Mouse (Mus musculus) thymus, adult 2 months (tissue): Measurements from ENCODE around the gene Bach2.

Experiments used
- CTCF ChIP-seq: fragments of 200-500 bp; IDR thresholded peaks from 2 replicates; pipeline ENCODE4 v1.5.1; 2012; ENCODE audit warnings: mild to moderate bottlenecking, control low read depth, low read length, moderate library complexity, borderline replicate concordance; ENCODE audit not compliant: control insufficient read depth, poor library complexity, insufficient read depth; ENCODE audit errors: extremely low read depth
- POLR2A ChIP-seq: fragments of 200-500 bp; IDR thresholded peaks from 2 replicates; pipeline ENCODE4 v1.6.1; 2012; ENCODE audit warnings: mild to moderate bottlenecking, low read length, control low read depth, moderate library complexity; ENCODE audit not compliant: control insufficient read depth, poor library complexity, insufficient read depth; ENCODE audit errors: extremely low read depth

GRCm38 (mm10) chr4:32579850-32580249 lies 341.2 kb downstream of the Bach2 start:
- TF ChIP-seq CTCF (no peak), POLR2A (no peak)
